Mouse (Mus musculus) lung, adult 2 months (tissue): ENCODE results near the gene Chrd.

Source experiments
- CTCF ChIP-seq: fragments of 200-500 bp; IDR thresholded peaks from 2 replicates; pipeline ENCODE4 v1.5.1; 2011; ENCODE audit warnings: mild to moderate bottlenecking, low read length, control low read depth; ENCODE audit not compliant: insufficient read depth
- POLR2A ChIP-seq: fragments of 200-500 bp; IDR thresholded peaks from 2 replicates; pipeline ENCODE4 v1.6.1; 2011; ENCODE audit warnings: low read depth, mild to moderate bottlenecking, control low read depth, low read length, borderline replicate concordance; ENCODE audit errors: extremely low read depth

GRCm38 (mm10) chr16:20712889-20713288 lies 20.0 kb upstream of the Chrd start:
- TF ChIP-seq CTCF (no peak), POLR2A (no peak)
